Mouse (Mus musculus): ENCODE measurements at regions not wholly inside any gene's neighbourhood (a gene's known extent, or its start where the extent isn't known, plus 50 kb on each side); places are given as distances from the start of the nearest gene placed in this dataset.

DNA sequence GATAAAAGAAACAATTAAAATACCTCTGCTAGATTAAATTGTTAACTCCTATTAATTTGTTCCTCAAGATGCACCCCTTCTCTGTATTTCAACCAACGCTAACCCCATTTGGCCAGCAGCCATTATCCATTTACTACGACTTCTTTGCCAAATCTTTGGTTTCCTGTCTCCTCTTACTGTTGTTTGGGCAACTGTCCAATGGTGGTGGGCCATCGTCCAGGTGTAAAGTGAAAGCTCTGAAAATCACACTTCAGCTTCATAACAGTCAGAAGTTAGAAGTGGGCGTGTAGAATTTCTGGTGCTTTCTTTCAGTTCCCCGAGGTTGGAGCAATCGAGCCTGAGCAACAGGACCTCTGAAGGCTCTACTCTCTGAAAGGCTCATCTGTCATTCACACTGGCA lies 66.8 kb upstream of the Zbtb20 start:
- no peak for DNase-seq (ENCODE audit: low read depth, low spot score)

GRCm38 (mm10) chr16:42807536-42807935 lies 68.1 kb upstream of the Zbtb20 start:
- no peak for DNase-seq (ENCODE audit: low read depth, low spot score)

DNA sequence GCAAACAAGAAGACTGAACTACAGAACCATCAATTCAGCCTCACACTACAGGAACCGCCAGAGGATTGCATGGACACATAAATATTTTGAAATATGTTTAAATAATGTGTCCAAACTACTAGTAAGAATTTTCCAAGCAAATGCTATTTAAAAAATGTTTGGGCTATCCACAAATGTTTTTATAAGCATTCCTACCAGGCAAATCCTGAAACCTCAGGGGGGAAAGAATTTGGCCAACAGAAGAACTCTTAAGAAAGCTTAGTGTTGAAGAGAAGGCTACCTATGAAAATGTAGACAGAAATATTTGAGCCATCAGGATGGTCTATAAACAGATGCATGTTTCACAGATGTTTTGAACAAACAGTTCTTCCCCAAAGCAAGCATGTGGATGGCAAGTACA lies 72.1 kb upstream of the Zbtb20 start:
- no peak for DNase-seq (ENCODE audit: low read depth, low spot score)

DNA sequence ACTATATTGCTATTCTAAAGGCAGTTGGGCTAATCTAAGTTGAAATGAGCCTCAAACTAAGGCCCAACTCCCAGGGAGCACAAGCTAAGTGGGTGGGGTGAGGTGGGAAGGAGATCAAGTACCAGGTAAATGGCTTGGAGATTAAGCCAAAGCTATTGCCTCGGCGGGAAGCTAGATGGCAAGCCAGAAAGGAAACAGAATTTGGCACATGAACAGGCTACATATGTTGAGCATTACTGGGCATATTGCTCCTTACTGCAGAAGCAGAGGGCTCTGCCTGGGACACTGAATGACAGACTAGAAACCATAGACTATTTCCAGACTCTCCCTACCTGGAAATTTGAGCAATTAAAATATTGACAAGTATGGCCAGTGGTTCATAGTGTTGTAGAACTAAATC lies 83.1 kb upstream of the Zbtb20 start:
- no peak for DNase-seq (ENCODE audit: low read depth, low spot score)

- DNase-seq (ENCODE audit: low read depth, low spot score), result no peak
These were observed 91.0 kb upstream of the Zbtb20 start for GRCm38 (mm10) chr16:42784712-42785111.

DNA sequence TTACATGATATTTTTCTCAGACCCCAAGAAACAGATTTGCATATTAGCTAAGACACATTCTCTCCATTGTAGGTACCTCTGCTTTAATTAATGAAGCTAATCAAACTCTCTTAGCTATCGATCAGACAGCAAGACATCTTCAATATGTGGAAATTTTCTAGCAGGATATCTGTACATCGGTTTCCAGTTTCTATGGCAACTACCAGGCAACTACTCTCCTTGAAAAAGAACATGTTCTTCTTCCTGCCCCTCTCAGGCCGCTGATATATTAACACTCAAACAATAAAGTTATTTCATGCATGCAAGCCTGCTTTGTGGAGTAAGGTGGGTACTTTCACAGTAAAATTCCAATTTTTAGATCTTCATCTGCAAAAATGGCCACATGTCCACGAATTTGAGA lies 91.7 kb upstream of the Zbtb20 start:
- DNase-seq (ENCODE audit: low read depth, low spot score), result no peak

GRCm38 (mm10) chr16:42782091-42782679 lies 93.5 kb upstream of the Zbtb20 start:
- DNase-seq (ENCODE audit: low read depth, low spot score), result peak; percentile 55

GRCm38 (mm10) chr16:42781096-42782071 lies 94.3 kb upstream of the Zbtb20 start:
- DNase-seq (ENCODE audit: low read depth, low spot score), result no peak

DNA sequence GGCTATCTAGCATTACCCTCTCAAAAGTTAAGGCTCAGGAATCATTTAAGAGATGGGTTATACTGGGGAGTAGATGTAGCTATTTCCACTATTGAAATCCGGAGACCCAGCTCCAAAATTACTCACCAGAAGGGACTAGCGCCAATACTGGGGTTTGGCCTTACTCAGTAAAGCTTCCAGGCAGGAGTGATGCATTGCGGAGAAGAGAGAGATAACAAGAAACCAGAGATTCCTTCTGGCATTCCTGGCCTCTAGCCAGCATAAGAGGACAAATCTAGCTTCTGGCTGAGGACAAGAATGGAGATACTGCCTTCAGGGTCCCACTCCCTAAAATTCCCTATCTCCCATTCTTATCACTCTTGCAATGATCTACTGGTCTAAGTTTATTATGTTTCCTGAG lies 95.7 kb upstream of the Zbtb20 start:
- no peak for DNase-seq (ENCODE audit: low read depth, low spot score)

DNA sequence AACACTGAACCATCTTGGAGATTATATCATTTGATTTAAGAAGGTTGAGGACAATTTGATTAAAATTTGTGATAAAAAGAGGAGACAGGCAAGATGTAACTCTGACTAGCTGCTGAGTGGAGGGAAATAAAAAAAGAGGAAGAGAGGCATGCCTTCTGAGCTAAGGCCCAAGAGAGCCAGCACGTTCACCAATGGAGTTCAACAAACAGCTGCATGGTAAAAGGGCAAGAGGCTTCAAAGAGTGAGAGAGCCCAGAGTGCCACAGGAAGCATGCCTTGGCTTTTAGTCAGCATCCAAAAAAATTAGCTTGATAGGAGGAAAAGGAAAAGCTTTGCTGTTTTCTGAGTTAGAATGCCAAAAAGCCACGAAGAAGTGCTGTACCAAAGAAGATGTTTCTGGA lies 103.0 kb upstream of the Zbtb20 start:
- DNase-seq (ENCODE audit: low read depth, low spot score), result no peak

GRCm38 (mm10) chr16:42770199-42770598 lies 105.5 kb upstream of the Zbtb20 start:
- no peak for DNase-seq (ENCODE audit: low read depth, low spot score)

DNA sequence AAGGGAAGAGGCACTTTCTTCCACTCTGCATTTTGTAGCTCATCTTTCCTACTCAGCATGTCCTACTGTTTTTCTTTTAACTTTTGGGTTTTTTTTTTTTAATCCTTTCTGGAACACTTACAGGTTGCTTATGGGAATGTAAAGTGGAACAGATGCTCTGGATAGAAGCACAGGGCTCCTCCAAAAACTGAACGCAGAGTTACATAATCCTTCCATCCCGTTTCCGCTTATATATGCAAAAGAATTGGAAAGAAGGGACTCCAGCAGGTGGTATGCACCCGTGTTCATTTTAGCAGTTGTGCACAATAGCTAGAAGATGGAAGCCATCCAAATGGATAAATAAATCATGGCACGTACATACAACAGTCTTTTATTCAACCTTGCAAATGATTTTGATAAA lies 127.0 kb upstream of the Zbtb20 start:
- peak; percentile 89 for DNase-seq (ENCODE audit: low read depth, low spot score)

DNA sequence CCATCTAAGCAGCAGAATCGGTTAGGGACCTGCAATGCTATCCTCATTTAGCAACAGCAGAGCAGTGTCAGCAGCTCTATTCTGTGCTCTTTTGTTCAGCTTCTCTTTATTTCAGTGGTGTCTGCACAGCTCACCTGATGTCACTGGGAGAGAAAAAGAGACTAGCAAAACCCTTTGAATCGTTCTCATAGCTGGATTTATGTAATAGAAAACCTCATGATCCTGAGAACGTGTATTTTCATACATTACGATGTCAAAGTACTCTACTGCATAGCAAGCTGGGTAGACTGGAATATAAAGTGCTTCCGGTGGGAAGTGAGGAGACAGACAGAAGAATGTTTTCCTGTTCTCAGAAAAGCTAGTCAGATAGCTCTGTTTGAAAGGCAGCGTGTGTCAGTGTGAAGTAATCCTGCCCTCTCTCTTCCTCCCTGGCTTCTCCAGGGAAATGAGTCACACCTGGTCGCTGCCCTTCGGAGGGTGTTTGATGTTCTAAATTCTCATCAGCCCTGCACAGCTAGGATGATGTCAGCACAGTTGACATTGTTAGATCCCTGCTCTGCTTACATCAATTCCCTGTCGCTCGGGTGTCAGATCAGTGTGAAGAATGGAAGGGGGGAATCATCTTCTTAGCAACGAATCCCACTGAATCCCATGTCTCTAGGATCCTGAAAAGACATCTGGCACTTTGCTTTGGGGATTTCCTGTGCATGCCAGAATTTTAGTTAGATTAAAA lies 129.6 kb upstream of the Zbtb20 start:
- peak; percentile 64 for DNase-seq (ENCODE audit: low read depth, low spot score)

DNA sequence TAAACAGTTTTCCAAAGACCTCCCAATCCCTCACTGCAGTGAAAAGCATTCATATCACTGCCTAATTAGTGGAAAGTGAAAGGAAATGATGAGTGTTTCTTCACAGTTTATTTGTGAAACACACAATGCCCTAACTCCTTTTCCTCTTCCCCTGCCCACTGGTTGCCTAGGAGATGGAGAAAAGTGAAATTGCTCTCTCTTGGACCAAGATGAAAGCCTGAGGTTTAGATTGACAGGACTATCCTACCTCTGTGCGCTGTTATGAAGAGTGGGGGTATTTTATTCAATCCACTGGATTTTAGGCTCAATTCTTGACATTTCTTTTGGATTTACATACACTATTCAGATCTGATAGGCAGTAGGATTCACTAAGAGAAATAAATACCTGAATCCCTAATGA lies 132.1 kb upstream of the Zbtb20 start:
- no peak for DNase-seq (ENCODE audit: low read depth, low spot score)

DNA sequence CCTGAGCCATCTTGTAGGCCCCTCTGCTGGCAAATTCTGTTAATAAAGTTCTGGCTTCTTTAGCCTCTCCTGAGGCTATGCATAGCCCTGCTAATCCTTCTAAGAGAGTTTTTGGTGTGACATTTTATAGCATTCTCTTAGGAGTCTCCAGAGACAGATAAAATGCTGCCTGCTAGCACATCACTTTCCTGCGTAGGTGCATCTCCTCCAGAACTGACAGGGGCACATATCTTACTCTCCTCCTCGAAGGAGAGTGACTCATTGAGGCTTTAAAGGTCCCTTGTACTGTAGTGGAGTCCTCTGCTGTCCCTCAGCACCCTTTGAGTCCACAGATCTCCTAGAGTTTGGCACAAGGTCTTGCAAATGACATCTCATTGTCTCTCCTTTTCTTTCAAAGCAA lies 132.6 kb upstream of the Zbtb20 start:
- no peak for DNase-seq (ENCODE audit: low read depth, low spot score)

DNA sequence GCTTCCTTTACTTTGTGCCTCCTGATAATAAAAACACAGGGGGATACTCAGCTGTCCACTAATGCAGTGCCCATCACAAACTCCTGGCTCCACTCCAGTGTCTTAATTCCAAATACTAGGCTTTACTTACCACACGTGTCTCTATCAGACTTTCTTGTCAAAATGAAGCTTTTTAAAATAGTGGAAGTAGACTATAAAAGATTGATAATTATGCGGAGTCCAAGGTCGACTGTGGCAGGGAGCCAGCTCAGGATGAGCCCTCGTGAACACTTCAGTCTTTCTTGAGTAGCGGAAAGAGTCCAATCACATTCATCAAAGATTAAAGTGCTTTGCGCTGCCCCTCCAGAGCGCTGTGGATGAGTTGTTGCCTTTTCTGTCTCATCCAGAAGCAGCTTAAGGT lies 147.9 kb upstream of the Zbtb20 start:
- DNase-seq (ENCODE audit: low read depth, low spot score), result no peak

DNA sequence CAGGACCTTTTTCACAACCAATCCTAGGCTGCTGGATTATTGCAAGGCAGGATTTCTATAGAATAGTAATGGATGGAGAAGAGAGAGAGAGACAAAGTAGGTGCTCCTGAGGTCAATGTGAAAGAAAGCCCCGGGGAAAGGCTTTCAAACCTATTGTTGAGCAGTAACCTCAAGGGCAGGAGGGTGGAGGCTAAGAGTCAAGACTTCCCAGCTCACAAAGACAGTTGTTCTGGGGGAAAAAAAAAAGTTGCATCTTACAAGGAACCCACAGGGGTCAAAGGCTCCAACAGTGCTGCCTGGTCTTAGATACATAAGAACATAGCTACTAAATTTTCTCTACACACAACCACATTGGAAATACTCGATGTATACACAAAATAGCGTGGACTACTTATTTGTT lies 155.8 kb upstream of the Zbtb20 start:
- no peak for DNase-seq (ENCODE audit: low read depth, low spot score)

DNA sequence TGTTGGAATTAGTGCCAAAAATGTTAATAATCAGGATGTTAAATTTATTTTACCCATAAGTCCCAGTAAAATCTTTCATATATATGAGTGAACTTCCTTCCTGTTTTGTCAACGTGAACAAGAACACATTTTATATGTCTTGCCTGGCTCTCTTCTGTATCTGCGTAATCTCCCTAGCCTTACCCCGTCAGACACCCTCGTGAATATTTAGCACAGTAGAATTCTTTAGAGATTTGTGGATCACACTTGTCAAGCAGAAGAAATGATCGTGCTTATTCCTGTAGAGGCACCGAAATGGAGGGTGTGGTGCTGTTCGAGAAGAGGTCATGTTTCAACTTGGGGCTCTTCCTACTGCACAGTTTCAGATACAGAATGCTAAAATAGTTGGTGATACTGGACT lies 157.2 kb upstream of the Zbtb20 start:
- DNase-seq (ENCODE audit: low read depth, low spot score), result no peak

DNA sequence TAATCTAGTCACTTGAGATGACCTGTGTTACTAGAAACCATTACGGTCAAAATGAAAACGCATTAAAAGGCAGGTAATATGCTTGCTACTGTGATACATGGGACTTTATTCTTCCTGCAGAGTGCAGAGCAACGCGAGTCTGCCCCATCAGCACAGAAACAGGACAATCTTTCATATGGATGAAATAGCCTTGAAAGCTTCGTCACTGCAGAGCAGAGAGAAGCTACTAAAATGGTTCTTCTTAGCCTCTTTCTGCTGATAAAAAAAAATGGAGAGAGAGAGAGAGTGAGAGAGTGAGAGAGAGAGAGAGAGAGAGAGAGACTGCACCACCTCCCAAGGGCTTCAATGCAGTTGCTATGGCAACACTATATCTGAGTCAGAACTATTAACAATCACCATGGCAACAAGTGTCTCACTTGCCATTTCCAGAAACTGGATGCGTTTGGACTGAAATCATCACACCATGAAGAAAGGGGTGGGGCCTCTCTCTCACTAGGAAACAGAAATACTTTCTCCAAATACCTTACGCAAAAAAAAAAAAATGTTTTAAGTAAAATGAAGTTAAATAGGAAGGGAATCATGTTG lies 157.8 kb upstream of the Zbtb20 start:
- DNase-seq (ENCODE audit: low read depth, low spot score), result peak; percentile 97

DNA sequence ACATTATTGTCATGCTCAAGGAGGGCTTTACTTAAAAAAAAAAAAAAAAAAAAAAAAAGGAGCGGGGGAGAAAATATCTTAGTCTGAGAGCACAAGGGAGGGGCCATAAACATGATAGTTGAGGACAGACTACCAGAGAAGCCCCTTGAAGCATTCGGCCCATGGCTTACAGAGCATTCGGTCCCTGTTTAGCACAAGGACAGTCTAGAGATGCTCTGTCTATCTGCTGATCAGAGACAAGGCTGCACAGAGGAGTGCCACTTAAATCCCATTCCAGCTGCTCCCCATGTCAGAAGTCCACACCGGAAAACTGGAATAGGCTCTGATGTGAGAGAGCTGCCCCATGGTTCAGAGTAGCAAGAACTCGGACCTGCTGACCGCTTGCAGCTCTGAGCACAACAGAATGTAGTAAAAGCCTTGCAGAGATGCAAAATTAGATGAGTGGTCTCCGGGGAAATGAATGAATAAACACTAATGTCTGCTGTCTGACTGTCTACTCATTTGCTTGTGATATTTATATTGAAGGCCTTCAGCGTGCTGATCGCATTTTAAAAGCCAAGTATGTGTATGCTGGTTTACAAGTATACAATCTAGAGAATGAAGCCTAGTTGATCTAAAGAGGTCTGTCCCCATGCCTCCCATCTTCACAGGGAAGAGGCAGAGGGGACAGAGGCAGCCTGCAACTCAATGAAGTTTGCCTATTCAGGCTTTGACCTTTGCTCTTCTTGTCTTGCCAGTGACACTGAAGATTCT lies 158.4 kb upstream of the Zbtb20 start:
- no peak for DNase-seq (ENCODE audit: low read depth, low spot score)

DNA sequence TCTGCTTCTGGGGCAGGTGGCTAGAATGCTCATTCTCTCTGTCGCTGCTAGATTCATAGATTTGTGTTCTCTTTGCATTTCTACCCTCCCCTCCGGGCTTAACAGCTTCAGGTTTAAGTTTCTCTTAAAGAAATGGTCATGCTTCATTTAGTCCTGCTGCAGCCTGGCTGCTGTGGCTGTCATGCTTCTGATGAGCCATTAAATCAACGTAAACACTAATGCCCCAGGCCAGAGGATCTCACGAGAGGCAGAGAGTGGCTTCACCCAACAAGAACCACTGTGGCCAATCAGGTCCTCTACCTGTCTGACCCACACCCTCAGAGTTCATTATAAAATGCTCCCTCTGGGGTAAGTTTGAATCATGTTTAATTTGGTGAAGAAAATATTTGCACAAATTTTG lies 173.0 kb upstream of the Zbtb20 start:
- DNase-seq (ENCODE audit: low read depth, low spot score), result no peak

Measured in telencephalon, adult 2 months (tissue).